In genomic region chr14:120912916-120913315, GRCm38 (mm10) we compare ENCODE assay signal across 9 mouse cellular contexts. TPM values are rescaled to one million over a fixed set of nuclear protein-coding genes. Genes with fewer than 3 reads are reported as not detected.
DNase-seq lines count a peak whose midpoint lies in the region; ATAC-seq lines count a peak whose summit lies in the region.
"Had no signal": no experiment of that assay in that cellular context is flagged by ENCODE, and none has a peak within 500 bp of the region (broad histone marks: within the 10 kb centered on the region; RNA-seq: fewer than 3 reads in every experiment).

No protein-coding gene starts in this region.

- DNase-seq in lung, adult 18-20 months: no peak
- DNase-seq in forebrain, embryonic 10.5 days (ENCODE audit: extremely low spot score, low spot score): no peak
- no peak for DNase-seq in layer of hippocampus, postnatal 14 days (ENCODE audit: low spot score in 2 of 2)
- DNase-seq in kidney, postnatal 10 days: no peak
- no peak for DNase-seq in ovary, postnatal 14 days (ENCODE audit: low spot score)
- DNase-seq: adrenal gland, adult 8-10 months had no signal

- WGBS in lung, embryonic 16.5 days: 36% methylated on average over 7 of the region's 7 CpGs
- 14% methylated on average over 7 of the region's 7 CpGs for WGBS in forebrain, embryonic 10.5 days
- WGBS in limb, embryonic 15.5 days: 38% methylated on average over 7 of the region's 7 CpGs
- 45% methylated on average over 7 of the region's 7 CpGs for WGBS in stomach, embryonic 14.5 days

- no peaks in the 10 kb centered on the region for H3K9me3 ChIP-seq in lung, embryonic 16.5 days (ENCODE audit: control insufficient read depth, low read length)
- H3K9me3 ChIP-seq in forebrain, embryonic 10.5 days: no peaks in the 10 kb centered on the region
- H3K9me3 ChIP-seq in limb, embryonic 15.5 days: no peaks in the 10 kb centered on the region
- no peaks in the 10 kb centered on the region for H3K9me3 ChIP-seq in stomach, embryonic 14.5 days (ENCODE audit: control insufficient read depth, low read depth, low read length)

- H3K36me3 ChIP-seq in lung, embryonic 16.5 days (ENCODE audit: control insufficient read depth, insufficient read depth, low read length): peaks cover 3% of the 10 kb centered on the region; the same call in 1 of the 2 replicates
- H3K36me3 ChIP-seq in forebrain, embryonic 10.5 days (replicated peaks): peaks cover 41% of the 10 kb centered on the region
- no peaks in the 10 kb centered on the region for H3K36me3 ChIP-seq in limb, embryonic 15.5 days
- H3K36me3 ChIP-seq in stomach, embryonic 14.5 days (ENCODE audit: control insufficient read depth, insufficient read depth, low read length): peaks cover 2% of the 10 kb centered on the region; the same call in 1 of the 2 replicates

- no peak for ATAC-seq in lung, embryonic 16.5 days (ENCODE audit: low read depth)
- no peak for ATAC-seq in limb, embryonic 15.5 days (ENCODE audit: insufficient number of reproducible peaks, low FRiP score, low TSS enrichment, low read depth)
- no peak for ATAC-seq in stomach, embryonic 14.5 days (ENCODE audit: insufficient number of reproducible peaks, insufficient read depth, low FRiP score, low read depth)

- no peak overlapping the region for H3K27ac ChIP-seq in lung, embryonic 16.5 days (ENCODE audit: low read length)
- H3K27ac ChIP-seq in forebrain, embryonic 10.5 days: 0 out of 2 replicates have a peak overlapping the region, but pooled peaks have one; percentile 40
- H3K27ac ChIP-seq in limb, embryonic 15.5 days: no peak overlapping the region
- no peak overlapping the region for H3K27ac ChIP-seq in stomach, embryonic 14.5 days (ENCODE audit: low read length)

- peak overlapping the region; percentile 91 for H3K4me3 ChIP-seq in lung, embryonic 16.5 days (ENCODE audit: low read length)
- H3K4me3 ChIP-seq in forebrain, embryonic 10.5 days: peak overlapping the region; percentile 86
- H3K4me3 ChIP-seq in limb, embryonic 15.5 days: peak overlapping the region; percentile 90; the same call in 1 of the 2 replicates
- H3K4me3 ChIP-seq in stomach, embryonic 14.5 days (ENCODE audit: low read depth, low read length): peak overlapping the region; percentile 51; the same call in 1 of the 2 replicates

- peaks cover 17% of the 10 kb centered on the region for H3K4me1 ChIP-seq in lung, embryonic 16.5 days (replicated peaks; ENCODE audit: control insufficient read depth, insufficient read depth, low read length)
- H3K4me1 ChIP-seq in forebrain, embryonic 10.5 days: peaks cover 40% of the 10 kb centered on the region
- peaks cover 13% of the 10 kb centered on the region for H3K4me1 ChIP-seq in limb, embryonic 15.5 days
- H3K4me1 ChIP-seq in stomach, embryonic 14.5 days (ENCODE audit: control insufficient read depth, insufficient read depth, low read length): peaks cover 10% of the 10 kb centered on the region; the same call in 1 of the 2 replicates

- no peaks in the 10 kb centered on the region for H3K27me3 ChIP-seq in lung, embryonic 16.5 days (ENCODE audit: control insufficient read depth, insufficient read depth, low read depth, low read length)
- no peaks in the 10 kb centered on the region for H3K27me3 ChIP-seq in forebrain, embryonic 10.5 days (ENCODE audit: poor library complexity, severe bottlenecking)
- no peaks in the 10 kb centered on the region for H3K27me3 ChIP-seq in limb, embryonic 15.5 days
- no peaks in the 10 kb centered on the region for H3K27me3 ChIP-seq in stomach, embryonic 14.5 days (ENCODE audit: control insufficient read depth, insufficient read depth, low read length)

- H3K4me2 ChIP-seq in lung, embryonic 16.5 days (ENCODE audit: low read depth, low read length): peak overlapping the region; percentile 80
- H3K4me2 ChIP-seq in limb, embryonic 15.5 days: peak overlapping the region; percentile 53
- H3K4me2 ChIP-seq in stomach, embryonic 14.5 days (replicated peaks; ENCODE audit: low read depth, low read length): peak overlapping the region; percentile 60

- H3K9ac ChIP-seq in lung, embryonic 16.5 days (ENCODE audit: low read length): 0 out of 2 replicates have a peak overlapping the region, but pooled peaks have one; percentile 41
- no peak overlapping the region for H3K9ac ChIP-seq in limb, embryonic 15.5 days
- H3K9ac ChIP-seq in stomach, embryonic 14.5 days (replicated peaks; ENCODE audit: low read depth, low read length): no peak overlapping the region

RNA-seq across cellular contexts. Expression of gene Ipo5, which starts 1.9 kb away (rescaled TPM):
- polyA plus RNA-seq in lung, embryonic 16.5 days (2015; fragmentation: Nextera tagmentation; extraction: Ambion mirVana): 71.8 and 78.9 TPM in 2 replicates
- polyA plus RNA-seq in forebrain, embryonic 10.5 days (2016; fragmentation: Nextera tagmentation; extraction: Ambion mirVana): 187 and 188 TPM in 2 replicates
- polyA plus RNA-seq in limb, embryonic 15.5 days (2015; fragmentation: Nextera tagmentation; extraction: Ambion mirVana): 69.4 and 74.7 TPM in 2 replicates
- polyA plus RNA-seq in stomach, embryonic 14.5 days (2014; fragmentation: Nextera tagmentation; extraction: Ambion mirVana): 104 and 111 TPM in 2 replicates
- total RNA-seq in layer of hippocampus, postnatal 14 days (2021): 100 to 1,000 TPM in 1 of 2 experiments, 10 to 100 TPM in 1; 98.5 to 102 TPM
